Mouse (Mus musculus) adrenal gland (tissue): ENCODE measurements around the gene Casp7.

Experiments
- intact Hi-C: fragments of 180-260 bp; cut with DNase I; formaldehyde crosslinking; loops from one replicate; pipeline ENCODE4 v1.15.1; 2025

Casp7 gene

DNA sequence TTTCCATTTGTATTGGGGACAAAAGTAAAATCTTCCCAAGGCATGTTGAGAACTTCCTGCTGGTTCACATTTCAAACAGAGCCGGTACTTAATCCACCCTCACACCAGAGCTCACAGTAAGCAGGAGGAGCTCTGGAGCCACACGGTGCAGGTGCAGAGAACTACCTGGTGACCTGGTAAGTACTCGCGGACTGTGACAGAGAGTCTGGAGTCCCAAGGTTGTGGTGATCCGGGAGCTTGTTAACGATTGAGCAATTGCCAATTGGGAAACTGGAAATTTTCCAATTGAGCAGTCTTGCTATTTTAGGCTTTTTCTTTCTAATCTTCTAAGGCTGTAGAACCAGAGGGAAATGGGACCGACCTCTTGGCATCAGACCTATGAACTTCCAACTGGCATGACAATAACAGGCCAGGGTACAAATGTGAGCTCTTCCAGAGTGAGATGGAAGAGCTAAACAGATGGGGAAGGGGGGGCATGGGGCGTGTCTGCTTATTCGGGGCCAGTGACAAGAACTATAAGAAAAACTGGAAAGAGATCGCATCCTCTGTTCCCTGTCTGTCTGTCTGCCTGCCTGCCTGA is 64.7 kb downstream of the Casp7 start, which contains the start of gene Plekhs1:
TSS of gene Plekhs1 (plus strand) at position 119 of the 580 bp plus-strand sequence.
- intact Hi-C loops = no loop called here

- intact Hi-C loops = no loop called here
Measured at GRCm38 (mm10) chr19:56462786-56463185, 65.9 kb downstream of the Casp7 start.

DNA sequence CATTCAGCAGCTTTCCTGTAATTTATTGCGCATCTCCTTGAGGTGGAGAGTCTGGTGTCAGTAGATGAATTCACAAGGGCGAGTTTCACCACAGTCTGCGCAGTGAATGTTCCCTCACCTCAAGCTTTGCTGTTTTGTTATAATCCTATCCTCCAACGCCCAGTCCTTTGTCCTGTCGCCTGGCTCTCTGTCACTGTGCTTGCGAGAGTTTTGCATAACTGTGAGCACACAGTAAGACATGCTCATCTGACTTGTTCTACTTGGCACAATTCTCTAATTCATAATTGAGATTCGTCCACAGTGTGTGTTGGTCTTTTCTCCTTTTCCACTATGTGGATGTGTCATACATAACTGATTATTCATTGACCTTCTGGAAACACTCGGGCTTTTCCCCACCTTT is 69.6 kb downstream of the Casp7 start:
- intact Hi-C loops = no loop called here

DNA sequence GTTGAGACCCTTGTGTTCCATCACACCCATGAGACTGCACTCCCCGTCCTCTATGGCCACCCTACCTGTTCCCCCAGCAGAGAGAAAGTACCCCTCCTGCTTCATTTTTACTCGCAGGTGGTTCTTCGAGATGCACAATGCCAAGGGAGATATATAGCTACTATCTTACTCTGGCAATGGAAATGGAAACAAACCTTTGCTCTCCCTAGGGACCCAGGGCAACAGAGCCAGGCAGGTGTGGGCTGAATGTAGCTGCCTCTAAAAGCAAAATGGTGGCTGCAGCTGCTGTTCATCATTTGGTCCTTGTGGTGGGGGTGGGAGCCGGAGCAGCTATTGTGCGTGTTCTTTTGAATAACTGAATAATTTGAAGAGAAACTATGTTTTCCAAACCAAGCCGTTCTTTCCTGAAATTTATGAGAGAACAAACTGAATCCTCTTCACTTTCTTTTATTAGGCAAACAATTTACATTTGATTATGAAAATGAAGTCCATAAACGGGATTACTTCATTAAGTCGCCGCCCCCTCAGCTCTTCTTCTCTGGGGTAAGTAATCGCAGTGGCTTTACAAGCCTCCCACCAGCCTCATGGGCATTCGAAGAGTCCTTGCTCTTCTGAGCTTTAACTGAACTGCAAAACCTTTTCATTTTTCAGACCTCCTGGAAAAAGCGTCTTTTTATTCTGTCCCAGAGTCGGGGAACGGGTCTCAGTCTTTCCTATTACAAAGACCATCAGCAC is 73.5 kb downstream of the Casp7 start:
- intact Hi-C loops = no loop called here

GRCm38 (mm10) chr19:56471934-56472333 is 75.0 kb downstream of the Casp7 start:
- intact Hi-C loops = no loop called here

GRCm38 (mm10) chr19:56474869-56475550 is 78.1 kb downstream of the Casp7 start:
- intact Hi-C loops = no loop called here

DNA sequence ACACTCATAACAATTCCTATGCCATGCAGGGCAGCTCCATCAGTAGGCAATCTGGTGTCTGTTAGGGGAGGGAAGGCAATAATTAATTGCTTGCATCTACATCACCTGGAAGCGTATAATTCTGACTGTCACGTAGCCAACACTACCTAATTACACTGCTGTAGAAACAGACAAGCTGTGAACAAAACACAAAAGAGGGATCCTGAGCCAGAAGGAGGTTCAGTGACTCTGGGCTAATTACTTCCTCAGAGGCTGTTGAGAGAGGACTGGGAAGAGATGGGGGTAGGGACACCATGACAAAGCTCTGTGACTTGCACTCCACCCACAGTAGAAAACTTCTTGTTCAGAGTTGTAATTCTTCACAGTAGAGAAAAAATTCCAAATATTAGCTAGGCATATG is 79.6 kb downstream of the Casp7 start:
- intact Hi-C loops = no loop called here

- intact Hi-C loops = no loop called here
Measured at GRCm38 (mm10) chr19:56477253-56477652, 80.3 kb downstream of the Casp7 start.

DNA sequence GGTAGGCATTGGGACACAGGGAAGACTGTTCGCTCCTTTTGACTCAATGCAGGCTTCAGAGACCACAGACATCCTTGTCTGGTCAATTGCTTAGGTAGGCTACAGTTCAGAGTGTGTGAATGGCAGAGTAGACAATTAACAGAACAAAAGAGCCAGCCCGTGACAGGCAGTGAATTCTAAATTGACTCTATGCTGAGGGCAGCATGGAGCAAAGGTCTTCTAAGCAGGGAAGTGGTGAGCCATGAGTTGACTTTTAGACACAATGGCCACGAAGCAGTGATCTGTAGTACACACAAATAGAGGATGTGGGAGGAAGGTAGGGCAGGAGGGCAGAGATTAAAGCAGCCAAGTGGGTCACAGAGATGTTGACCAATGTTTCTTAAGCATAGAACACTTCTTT is 80.9 kb downstream of the Casp7 start:
- intact Hi-C loops = no loop called here

- intact Hi-C loops = no loop called here
Measured at GRCm38 (mm10) chr19:56484630-56485375, 87.9 kb downstream of the Casp7 start.

DNA sequence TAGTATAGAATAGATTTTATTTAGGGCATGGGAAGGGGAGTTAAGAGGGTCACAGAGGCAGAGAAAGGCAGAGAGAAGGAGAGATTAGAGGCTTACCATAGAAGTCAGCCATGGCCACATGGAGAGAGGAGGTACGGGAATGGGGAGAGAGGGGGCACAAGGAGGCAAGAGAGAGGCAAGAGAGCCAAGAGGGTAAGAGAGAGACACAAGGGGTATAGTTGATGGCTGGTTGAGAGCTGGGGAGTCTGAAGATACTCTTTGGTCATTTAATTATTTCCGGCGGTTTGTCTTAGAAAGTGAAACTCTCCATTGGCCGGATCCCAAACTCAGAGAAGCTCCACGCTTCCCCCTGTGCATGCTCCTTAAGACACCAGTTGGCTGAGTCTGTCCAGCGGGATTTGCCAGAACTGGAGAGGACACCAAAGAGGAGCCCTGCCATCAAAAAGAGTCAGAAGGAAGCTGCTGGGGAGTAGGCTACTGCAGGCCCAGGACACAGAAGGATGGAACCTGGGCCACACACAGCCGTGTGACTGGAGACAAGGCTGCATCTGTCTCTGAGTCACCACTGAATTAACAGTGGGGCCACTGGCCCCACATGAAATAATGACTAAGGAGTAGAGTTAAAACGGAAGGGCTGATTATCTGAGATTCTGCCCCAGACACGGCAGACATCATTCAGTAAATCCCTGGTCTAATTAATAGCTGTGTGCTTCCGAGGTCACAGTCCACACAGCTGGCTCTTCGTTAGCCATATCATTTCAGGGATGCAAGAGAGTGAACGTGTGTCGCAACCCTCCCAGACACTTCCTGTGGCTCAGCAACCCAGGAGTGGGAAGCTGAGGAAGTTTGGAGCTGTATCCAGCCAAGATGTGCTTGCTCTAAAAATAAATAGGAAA is 88.7 kb downstream of the Casp7 start:
- intact Hi-C loops = no loop called here

DNA sequence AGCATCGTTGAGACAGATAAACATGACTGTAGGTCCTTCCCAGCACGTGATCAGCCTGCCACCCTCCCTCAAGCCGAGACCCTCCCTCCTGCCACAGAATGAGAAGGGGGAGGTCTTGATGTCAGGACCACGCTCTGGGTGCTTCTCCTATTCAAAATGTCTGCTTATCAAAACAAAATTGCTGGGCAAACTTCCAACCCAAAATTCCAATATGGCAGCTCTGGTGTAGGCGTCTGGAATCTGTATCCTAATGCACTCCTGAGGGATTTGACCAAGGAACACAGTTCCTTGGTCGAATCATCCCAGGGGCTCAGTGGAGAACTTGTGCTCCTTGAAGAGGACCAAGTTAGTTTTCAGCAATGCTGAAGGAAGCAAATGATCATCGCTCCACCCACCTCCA is 90.0 kb downstream of the Casp7 start:
- intact Hi-C loops = no loop called here

GRCm38 (mm10) chr19:56487339-56487738 is 90.4 kb downstream of the Casp7 start:
- intact Hi-C loops = no loop called here

DNA sequence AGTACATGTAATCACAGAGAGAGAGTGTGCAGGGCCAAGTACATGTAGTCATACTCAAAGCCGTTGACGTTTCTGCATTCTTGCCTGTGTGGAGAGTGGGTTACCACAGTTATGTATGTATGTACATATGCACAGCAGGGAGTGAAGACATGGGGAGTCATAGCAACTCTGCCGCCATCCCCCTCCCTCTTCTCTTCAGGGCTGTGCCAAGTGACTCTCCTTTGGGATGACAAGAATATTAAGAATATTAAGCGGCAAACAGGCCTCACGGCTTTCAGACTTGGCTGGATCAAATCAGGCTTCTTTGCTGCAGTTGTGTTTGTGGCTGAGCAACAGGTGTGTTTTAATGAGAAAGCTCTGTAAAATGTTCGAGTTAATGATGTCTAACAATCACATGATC is 92.7 kb downstream of the Casp7 start:
- intact Hi-C loops = no loop called here
